Mouse (Mus musculus) cortical plate, adult 2 months (tissue): Measurements from ENCODE around the gene Vmn2r110. TPM values are rescaled to one million over a fixed set of nuclear protein-coding genes. Genes with fewer than 3 reads are reported as not detected.

Experiments
- H3K27ac ChIP-seq: fragments of 200-500 bp; 2 replicates; pipeline ENCODE4 v1.5.1; 2012; ENCODE audit warnings: low read length, control low read depth, inconsistent platforms; ENCODE audit not compliant: insufficient read depth
- H3K4me1 ChIP-seq: fragments of 200-500 bp; 2 replicates; pipeline ENCODE4 v1.6.1; 2011; ENCODE audit warnings: low read length; ENCODE audit not compliant: control insufficient read depth, insufficient read depth
- H3K4me3 ChIP-seq: fragments of 200-500 bp; 2 replicates; pipeline ENCODE4 v1.5.1; 2011; ENCODE audit warnings: mild to moderate bottlenecking, low read length, control low read depth; ENCODE audit not compliant: insufficient read depth
- CTCF ChIP-seq: fragments of 200-500 bp; IDR thresholded peaks from 2 replicates; pipeline ENCODE4 v1.5.1; 2011; ENCODE audit warnings: mild to moderate bottlenecking, control low read depth, low read length; ENCODE audit not compliant: insufficient read depth; ENCODE audit errors: extremely low read depth
- POLR2A ChIP-seq: fragments of 200-500 bp; IDR thresholded peaks from 2 replicates; pipeline ENCODE4 v1.6.1; 2011; ENCODE audit warnings: mild to moderate bottlenecking, low read length, control low read depth; ENCODE audit not compliant: insufficient read depth; ENCODE audit errors: extremely low read depth
- polyA plus RNA-seq: library from polyadenylated mRNA; depleted of rRNA; stranded (reverse); fragments of >200 nt; gene quantifications from 2 replicates; pipeline ENCODE4 v1.2.3, GENCODE M21; 2012; rRNA removed

The Vmn2r110 gene
- polyA plus RNA-seq, result not detected in 2 replicates

DNA sequence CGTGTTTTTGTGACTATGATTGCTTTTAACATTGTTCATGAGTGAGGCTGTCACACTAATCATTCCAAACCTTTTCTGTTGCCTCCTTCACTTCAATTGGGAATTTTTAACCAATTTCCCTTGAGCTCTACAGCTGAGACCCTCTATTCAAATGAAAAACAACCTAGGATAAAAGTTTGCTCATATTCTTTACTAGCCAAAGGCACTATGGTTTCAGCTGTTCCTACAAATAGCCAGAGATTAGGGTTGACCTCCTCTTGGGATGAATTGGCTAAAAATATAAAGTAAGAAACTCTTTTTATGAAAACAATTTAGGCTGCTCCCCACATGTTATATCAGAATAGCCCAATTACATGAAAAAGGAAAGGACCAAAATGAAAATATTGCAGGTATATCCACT is at the start of gene Vmn2r110:
Gene Vmn2r110, minus strand, starts transcription at position 101 of the 400 bp plus-strand sequence.
- H3K4me1 ChIP-seq, result no peaks in the 10 kb centered on the region
- H3K27ac ChIP-seq, result no peak within 1 kb of the TSS
- TF ChIP-seq CTCF, result no peak
- H3K4me3 ChIP-seq, result no peak within 1 kb of the TSS

DNA sequence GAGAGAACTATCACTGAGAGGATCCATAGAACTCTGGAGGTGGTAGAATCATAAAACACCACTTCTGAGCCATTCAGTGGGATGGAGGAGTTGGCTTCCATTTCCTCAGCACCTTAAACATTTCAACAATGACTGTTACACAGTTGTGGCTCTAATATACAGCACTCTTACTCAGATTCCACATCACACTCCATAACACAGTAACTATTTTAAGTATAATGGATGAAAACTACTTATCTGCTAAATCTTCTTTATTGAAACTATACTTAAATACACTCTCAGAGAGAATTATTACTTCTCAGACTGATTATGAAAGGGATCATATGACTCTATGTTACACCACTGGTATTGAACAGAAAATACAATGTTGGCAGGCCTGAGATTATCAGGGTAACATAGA is 28.6 kb upstream of the Vmn2r110 start, which contains the start of gene Fpr-rs3:
Gene Fpr-rs3, minus strand, starts transcription at position 101 of the 400 bp plus-strand sequence.
- H3K4me1 ChIP-seq, result no peaks in the 10 kb centered on the region
- TF ChIP-seq CTCF, result no peak
- TF ChIP-seq POLR2A, result no peak
- H3K27ac ChIP-seq, result no peak within 1 kb of the TSS
- H3K4me3 ChIP-seq, result no peak within 1 kb of the TSS

DNA sequence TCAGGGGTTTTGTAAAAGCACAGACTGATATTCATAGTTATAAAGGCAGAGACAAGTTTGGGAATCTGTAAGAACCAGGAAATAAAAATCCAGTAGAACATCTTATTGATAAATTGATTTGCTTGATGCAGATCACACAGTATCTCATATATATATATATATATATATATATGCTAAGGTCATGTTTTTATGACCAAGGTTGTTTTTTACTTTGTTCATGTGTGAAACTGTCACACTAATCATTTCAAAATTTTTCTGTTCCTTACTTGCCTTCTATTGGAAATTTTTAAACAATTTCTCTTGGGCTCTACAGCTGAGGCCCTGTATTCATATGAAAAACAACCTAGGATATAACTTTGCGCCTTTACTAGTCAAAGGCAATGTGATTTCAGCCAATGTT is 31.6 kb downstream of the Vmn2r110 start, which contains the start of gene Vmn2r109:
Gene Vmn2r109, minus strand, starts transcription at position 101 of the 400 bp plus-strand sequence.
- TF ChIP-seq CTCF, result no peak
- TF ChIP-seq POLR2A, result no peak
- Histone ChIP-seq H3K27ac (no peak within 1 kb of the TSS), H3K4me1 (no peaks in the 10 kb centered on the region), H3K4me3 (no peak within 1 kb of the TSS)

Other genes starting within 250 kb of the Vmn2r110 start
- gene Vmn1r224, start 182.3 kb downstream of the Vmn2r110 start, polyA plus RNA-seq, result not detected in 2 replicates
- gene Vmn2r108, start 115.1 kb downstream of the Vmn2r110 start, polyA plus RNA-seq, result not detected in 2 replicates
- gene Vmn1r225, start 98.3 kb downstream of the Vmn2r110 start, polyA plus RNA-seq, result not detected in 2 replicates
- gene Vmn2r109, start 31.7 kb downstream of the Vmn2r110 start, polyA plus RNA-seq, result not detected in 2 replicates
- not detected in 2 replicates for gene Fpr-rs3, start 28.5 kb upstream of the Vmn2r110 start, polyA plus RNA-seq
- not detected in 2 replicates for gene Vmn1r226, start 86.4 kb upstream of the Vmn2r110 start, polyA plus RNA-seq
- gene Vmn1r227, start 133.4 kb upstream of the Vmn2r110 start, polyA plus RNA-seq, result not detected in 2 replicates
- gene Vmn1r228, start 189.7 kb upstream of the Vmn2r110 start, polyA plus RNA-seq, result not detected in 2 replicates
- gene Vmn1r229, start 215.1 kb upstream of the Vmn2r110 start, polyA plus RNA-seq, result not detected in 2 replicates
- gene Vmn1r230, start 244.0 kb upstream of the Vmn2r110 start, polyA plus RNA-seq, result not detected in 2 replicates